Mouse (Mus musculus) MEL (cell line): ENCODE results near the gene Smo. TPM values are rescaled to one million over a fixed set of nuclear protein-coding genes. Genes with fewer than 3 reads are reported as not detected.
A peak's percentile ranks its signal among the peaks of the same experiment; 100 is the strongest.

Source experiments
- DNase-seq: peaks from one replicate; pipeline ENCODE4 v3.0.0; 2011; ENCODE audit warnings: low read depth, low spot score
- H3K27ac ChIP-seq: 2 replicates; pipeline ENCODE4 v1.5.1; 2012; ENCODE audit warnings: low read depth, mild to moderate bottlenecking, control low read depth, low read length, moderate library complexity; ENCODE audit not compliant: control insufficient read depth
- H3K27me3 ChIP-seq, 2 experiments: fragments of 150-350 bp in 1 of 2; sonication (generic) in 1 of 2; 2 replicates each; pipeline ENCODE4 v1.6.1; 2012; ENCODE audit warnings: low read length in 2 of 2, mild to moderate bottlenecking in 2 of 2, improper control_type of control experiment in 1 of 2, moderate library complexity in 1 of 2; ENCODE audit not compliant: insufficient read depth in 2 of 2, control insufficient read depth in 1 of 2
- H3K36me3 ChIP-seq, 2 experiments: 2 replicates each; pipeline ENCODE4 v1.6.1; 2012 to 2014; ENCODE audit warnings: low read length in 2 of 2, improper control_type of control experiment in 1 of 2, inconsistent platforms in 1 of 2, mild to moderate bottlenecking in 1 of 2; ENCODE audit not compliant: insufficient read depth in 2 of 2, control insufficient read depth in 1 of 2
- H3K4me1 ChIP-seq, 2 experiments: fragments of 150-350 bp in 1 of 2; sonication (generic) in 1 of 2; 2 replicates each; pipeline ENCODE4 v1.6.1; 2012; ENCODE audit warnings: low read length in 2 of 2, improper control_type of control experiment in 1 of 2, mild to moderate bottlenecking in 1 of 2; ENCODE audit not compliant: insufficient read depth in 2 of 2, control insufficient read depth in 1 of 2
- H3K4me3 ChIP-seq, 2 experiments: fragments of 150-350 bp in 1 of 2; sonication (generic) in 1 of 2; 2 replicates each; pipeline ENCODE4 v1.5.1; 2012; ENCODE audit warnings: low read depth in 2 of 2, low read length in 2 of 2, mild to moderate bottlenecking in 2 of 2, moderate library complexity in 2 of 2, control low read depth in 1 of 2, improper control_type of control experiment in 1 of 2; ENCODE audit not compliant: control insufficient read depth in 1 of 2, insufficient read depth in 1 of 2
- H3K79me2 ChIP-seq: 2 replicates; pipeline ENCODE4 v1.6.1; 2012; ENCODE audit warnings: mild to moderate bottlenecking, low read length, moderate library complexity; ENCODE audit not compliant: control insufficient read depth, poor library complexity, insufficient read depth
- H3K9ac ChIP-seq: 2 replicates; pipeline ENCODE4 v1.6.1; 2012; ENCODE audit warnings: low read depth, mild to moderate bottlenecking, control low read depth, low read length, moderate library complexity; ENCODE audit not compliant: control insufficient read depth, poor library complexity, severe bottlenecking
- H3K9me3 ChIP-seq: fragments of 150-350 bp; sonication (generic); replicated peaks from 2 replicates; pipeline ENCODE4 v1.6.1; 2012; ENCODE audit warnings: mild to moderate bottlenecking, low read length, improper control_type of control experiment, moderate library complexity; ENCODE audit not compliant: insufficient read depth
- ETS1 ChIP-seq: IDR thresholded peaks from 2 replicates; pipeline ENCODE4 v1.6.1; 2012; ENCODE audit warnings: low read depth, mild to moderate bottlenecking, inconsistent platforms, low read length, improper control_type of control experiment, moderate library complexity
- GATA1 ChIP-seq: IDR thresholded peaks from 2 replicates; pipeline ENCODE4 v1.6.1; 2011; ENCODE audit warnings: low read depth, low read length, improper control_type of control experiment
- HCFC1 ChIP-seq: IDR thresholded peaks from 2 replicates; pipeline ENCODE4 v1.6.1; 2012; ENCODE audit warnings: low read depth, mild to moderate bottlenecking, inconsistent platforms, low read length, improper control_type of control experiment, moderate library complexity
- JUND ChIP-seq: IDR thresholded peaks from 2 replicates; pipeline ENCODE4 v1.6.1; 2011; ENCODE audit warnings: low read depth, mild to moderate bottlenecking, improper control_type of control experiment, low read length
- MAFK ChIP-seq: IDR thresholded peaks from 2 replicates; pipeline ENCODE4 v1.6.1; 2011; ENCODE audit warnings: low read depth, mild to moderate bottlenecking, low read length, improper control_type of control experiment, borderline replicate concordance
- MAZ ChIP-seq: IDR thresholded peaks from 2 replicates; pipeline ENCODE4 v1.6.1; 2012; ENCODE audit warnings: low read depth, mild to moderate bottlenecking, inconsistent platforms, low read length, improper control_type of control experiment
- MXI1 ChIP-seq: IDR thresholded peaks from 2 replicates; pipeline ENCODE4 v1.6.1; 2011; ENCODE audit warnings: mild to moderate bottlenecking, low read depth, low read length, improper control_type of control experiment
- NELFE ChIP-seq: IDR thresholded peaks from 2 replicates; pipeline ENCODE4 v1.6.1; 2011; ENCODE audit warnings: low read depth, low read length, improper control_type of control experiment
- POLR2A ChIP-seq, 2 experiments: IDR thresholded peaks; 2 replicates each; pipeline ENCODE4 v1.6.1; 2011 to 2012; ENCODE audit warnings: low read length in 2 of 2, mild to moderate bottlenecking in 2 of 2, control low read depth in 1 of 2, improper control_type of control experiment in 1 of 2, low read depth in 1 of 2, moderate library complexity in 1 of 2; ENCODE audit not compliant: control insufficient read depth in 1 of 2, insufficient read depth in 1 of 2, poor library complexity in 1 of 2
- RAD21 ChIP-seq: IDR thresholded peaks from 2 replicates; pipeline ENCODE4 v1.6.1; 2011; ENCODE audit warnings: mild to moderate bottlenecking, low read depth, low read length, improper control_type of control experiment
- SIN3A ChIP-seq: IDR thresholded peaks from 2 replicates; pipeline ENCODE4 v1.6.1; 2012; ENCODE audit warnings: low read length, improper control_type of control experiment, inconsistent platforms
- TAL1 ChIP-seq: IDR thresholded peaks from 2 replicates; pipeline ENCODE4 v1.6.1; 2012; ENCODE audit warnings: mild to moderate bottlenecking, inconsistent platforms, low read length, moderate library complexity, mixed read lengths
- TBP ChIP-seq: IDR thresholded peaks from 2 replicates; pipeline ENCODE4 v1.8.0; 2011; ENCODE audit warnings: low read depth, low read length, improper control_type of control experiment
- TCF12 ChIP-seq: IDR thresholded peaks from 2 replicates; pipeline ENCODE4 v1.6.1; 2014; ENCODE audit warnings: low read depth, mild to moderate bottlenecking, inconsistent platforms, low read length, improper control_type of control experiment, moderate library complexity
- UBTF ChIP-seq: IDR thresholded peaks from 2 replicates; pipeline ENCODE4 v1.6.1; 2012; ENCODE audit warnings: low read depth, mild to moderate bottlenecking, inconsistent platforms, low read length, improper control_type of control experiment, moderate library complexity, borderline replicate concordance; ENCODE audit not compliant: insufficient read depth
- USF1 ChIP-seq: IDR thresholded peaks from 2 replicates; pipeline ENCODE4 v1.6.1; 2014; ENCODE audit warnings: low read depth, mild to moderate bottlenecking, inconsistent platforms, low read length, improper control_type of control experiment, moderate library complexity
- ZKSCAN1 ChIP-seq: IDR thresholded peaks from 2 replicates; pipeline ENCODE4 v1.6.1; 2012; ENCODE audit warnings: low read depth, mild to moderate bottlenecking, inconsistent platforms, low read length, improper control_type of control experiment, moderate library complexity
- ZNF384 ChIP-seq: IDR thresholded peaks from 2 replicates; pipeline ENCODE4 v1.6.1; 2012; ENCODE audit warnings: low read depth, mild to moderate bottlenecking, inconsistent platforms, low read length, improper control_type of control experiment
- polyA plus RNA-seq, 2 experiments: library from polyadenylated mRNA; stranded (reverse) in 1 of 2; unstranded in 1 of 2; fragments of >175 nt in 1 of 2; fragments of >200 nt in 1 of 2; gene quantifications; 2 replicates each; pipeline versions ENCODE4 v1.2.1 to v1.2.4; 2012; ENCODE audit warnings: low replicate concordance in 2 of 2, low read depth in 1 of 2; ENCODE audit not compliant: insufficient read length in 2 of 2, insufficient read depth in 1 of 2, missing spikeins in 1 of 2
- total RNA-seq: library from RNA; depleted of rRNA; stranded (reverse); fragments of 300-350 nt; gene quantifications from 2 replicates; pipeline ENCODE4 v1.2.3, GENCODE M21; 2012

Smo gene
- total and polyA plus RNA-seq, 3 experiments, result 62.6 to 83.7 TPM; not detected in 1

GRCm38 (mm10) chr6:29735689-29736451 lies 567 bp downstream of the Smo start (continued):
- TF ChIP-seq MXI1, result peak; percentile 53
- TF ChIP-seq JUND, result no peak
- peak; percentile 86 for TF ChIP-seq MAFK
- TF ChIP-seq SIN3A, result peak; percentile 25
- peak; percentile 37 to 41 for TF ChIP-seq POLR2A (IDR thresholded peaks at IDR 0.05; ENCODE audit: control insufficient read depth in 1 of 2, insufficient read depth in 1 of 2, low read depth in 1 of 2, low read length in 2 of 2, poor library complexity in 1 of 2)
- TF ChIP-seq HCFC1, result 0 out of 2 replicates have a peak, but pooled peaks have one; percentile 20
- no peak; the same call in 1 of the 2 replicates for TF ChIP-seq NELFE
- no peak for TF ChIP-seq ETS1
- no peak for TF ChIP-seq USF1
- no peak for TF ChIP-seq RAD21
- TF ChIP-seq MAZ, result peak; percentile 62; the same call in 1 of the 2 replicates

GRCm38 (mm10) chr6:29736610-29737458 lies 1.5 kb downstream of the Smo start:
- peaks cover 26% of the 10 kb centered on the region for H3K79me2 ChIP-seq
- H3K4me1 ChIP-seq, result peaks cover 2 to 22% of the 10 kb centered on the region in 2 experiments
- peak overlapping the region; percentile 68 to 89 for H3K4me3 ChIP-seq
- peak overlapping the region; percentile 24 for H3K27ac ChIP-seq
- TF ChIP-seq ZKSCAN1, result no peak
- TF ChIP-seq ZNF384, result peak; percentile 60
- peak; percentile 61 for TF ChIP-seq GATA1
- TF ChIP-seq TCF12, result 0 out of 2 replicates have a peak, but pooled peaks have one; percentile 19
- 0 out of 2 replicates have a peak, but pooled peaks have one; percentile 2 for TF ChIP-seq HCFC1
- TF ChIP-seq UBTF, result no peak
- no peak; the same call in 1 of the 2 replicates for TF ChIP-seq SIN3A
- TF ChIP-seq TBP, result peak; percentile 52; the same call in 1 of the 2 replicates
- TF ChIP-seq TAL1, result no peak
- TF ChIP-seq POLR2A (IDR thresholded peaks at IDR 0.05; ENCODE audit: control insufficient read depth in 1 of 2, insufficient read depth in 1 of 2, low read depth in 1 of 2, low read length in 2 of 2, poor library complexity in 1 of 2), result no peak
- TF ChIP-seq MXI1, result no peak
- TF ChIP-seq, all 39 proteins: peak for 5
- H3K9ac ChIP-seq, result peak overlapping the region; percentile 97
- H3K27me3 ChIP-seq, result no peaks in the 10 kb centered on the region
- H3K9me3 ChIP-seq, result no peaks in the 10 kb centered on the region
- peaks cover 0 to 15% of the 10 kb centered on the region in 2 experiments; a peak in 2 of 4 replicates for H3K36me3 ChIP-seq
- peak; percentile 53 for DNase-seq
